26 mouse cellular contexts compared by ENCODE assay signal in genomic region chr19:14451329-14451728, GRCm38 (mm10).
"Had no signal": no experiment of that assay in that cellular context is flagged by ENCODE, and none has a peak within 500 bp of the region (broad histone marks: within the 10 kb centered on the region; RNA-seq: fewer than 3 reads in every experiment).

No protein-coding gene starts in this region.

- H3K27me3 ChIP-seq: heart, embryonic 12.5 days; hindbrain, embryonic 12.5 days; intestine, embryonic 15.5 days; limb, embryonic 12.5 days; liver, embryonic 13.5 days had no signal

- H3K9me3 ChIP-seq: heart, embryonic 10.5 days; heart, embryonic 12.5 days; hindbrain, embryonic 10.5 days; hindbrain, embryonic 12.5 days; intestine, embryonic 15.5 days; limb, embryonic 10.5 days; limb, embryonic 12.5 days; liver, embryonic 13.5 days had no signal

- H3K4me2 ChIP-seq: heart, embryonic 12.5 days; hindbrain, embryonic 12.5 days; hindbrain, embryonic 14.5 days; intestine, embryonic 15.5 days; limb, embryonic 12.5 days; liver, embryonic 11.5 days; liver, embryonic 13.5 days had no signal

- H3K27ac ChIP-seq: gastrocnemius, adult 2 months; heart, embryonic 10.5 days; hindbrain, embryonic 10.5 days; hindbrain, embryonic 12.5 days; hindbrain, embryonic 14.5 days; intestine, embryonic 15.5 days; layer of hippocampus, adult 2 months; left cerebral cortex, adult 2 months; limb, embryonic 10.5 days; limb, embryonic 12.5 days; liver, embryonic 13.5 days had no signal

- H3K4me3 ChIP-seq: gastrocnemius, adult 2 months; heart, embryonic 10.5 days; heart, embryonic 12.5 days; hindbrain, embryonic 10.5 days; hindbrain, embryonic 12.5 days; intestine, embryonic 15.5 days; layer of hippocampus, adult 2 months; left cerebral cortex, adult 2 months; limb, embryonic 10.5 days; limb, embryonic 12.5 days; liver, embryonic 13.5 days had no signal

- ATAC-seq: hindbrain, embryonic 16.5 days; inflammation-experienced regulatory T-cells, adult 6 months; intestine, embryonic 15.5 days; intestine, postnatal 0 days had no signal

- DNase-seq: gastrocnemius, adult 2 months; gastrocnemius, postnatal 10 days; gastrocnemius, postnatal 25 days; heart, postnatal 10 days; heart, postnatal 4 days; kidney, adult 18-20 months; kidney, adult 8-10 months; kidney, postnatal 10 days; kidney, postnatal 25 days; kidney, postnatal 4 days; liver; liver, embryonic 13.5 days had no signal

- H3K9ac ChIP-seq: heart, embryonic 12.5 days; hindbrain, embryonic 12.5 days; hindbrain, embryonic 14.5 days; intestine, embryonic 15.5 days; limb, embryonic 12.5 days; liver, embryonic 13.5 days had no signal

- H3K4me1 ChIP-seq: heart, embryonic 10.5 days; heart, embryonic 12.5 days; hindbrain, embryonic 10.5 days; hindbrain, embryonic 12.5 days; intestine, embryonic 15.5 days; limb, embryonic 10.5 days; limb, embryonic 12.5 days; liver, embryonic 13.5 days had no signal
